Mouse (Mus musculus) bone marrow macrophage, adult 2 months (primary cell): ENCODE data around the gene Rab3gap2. TPM values are rescaled to one million over a fixed set of nuclear protein-coding genes. Genes with fewer than 3 reads are reported as not detected.

ENCODE experiments used
- H3K27ac ChIP-seq: 2 replicates; pipeline ENCODE4 v1.5.1; 2012; ENCODE audit warnings: low read depth, low read length; ENCODE audit not compliant: insufficient read depth
- H3K4me1 ChIP-seq: 2 replicates; pipeline ENCODE4 v1.6.1; 2012; ENCODE audit warnings: low read length; ENCODE audit not compliant: control insufficient read depth, insufficient read depth
- H3K4me3 ChIP-seq: 2 replicates; pipeline ENCODE4 v1.5.1; 2012; ENCODE audit warnings: mild to moderate bottlenecking, low read length, moderate library complexity; ENCODE audit not compliant: insufficient read depth
- CTCF ChIP-seq: IDR thresholded peaks from 2 replicates; pipeline ENCODE4 v1.5.1; 2012; ENCODE audit warnings: low read depth, mild to moderate bottlenecking, low read length, moderate library complexity
- POLR2A ChIP-seq: IDR thresholded peaks from 2 replicates; pipeline ENCODE4 v1.6.1; 2012; ENCODE audit warnings: mild to moderate bottlenecking, low read depth, low read length, borderline replicate concordance
- polyA plus RNA-seq: library from polyadenylated mRNA; stranded (reverse); fragments of >200 nt; gene quantifications from 2 replicates; pipeline ENCODE4 v1.2.4, GENCODE M21; 2012; ENCODE audit not compliant: missing spikeins, insufficient read depth, insufficient read length

Rab3gap2 gene
- polyA plus RNA-seq, 1 experiment: 56.4 TPM

DNA sequence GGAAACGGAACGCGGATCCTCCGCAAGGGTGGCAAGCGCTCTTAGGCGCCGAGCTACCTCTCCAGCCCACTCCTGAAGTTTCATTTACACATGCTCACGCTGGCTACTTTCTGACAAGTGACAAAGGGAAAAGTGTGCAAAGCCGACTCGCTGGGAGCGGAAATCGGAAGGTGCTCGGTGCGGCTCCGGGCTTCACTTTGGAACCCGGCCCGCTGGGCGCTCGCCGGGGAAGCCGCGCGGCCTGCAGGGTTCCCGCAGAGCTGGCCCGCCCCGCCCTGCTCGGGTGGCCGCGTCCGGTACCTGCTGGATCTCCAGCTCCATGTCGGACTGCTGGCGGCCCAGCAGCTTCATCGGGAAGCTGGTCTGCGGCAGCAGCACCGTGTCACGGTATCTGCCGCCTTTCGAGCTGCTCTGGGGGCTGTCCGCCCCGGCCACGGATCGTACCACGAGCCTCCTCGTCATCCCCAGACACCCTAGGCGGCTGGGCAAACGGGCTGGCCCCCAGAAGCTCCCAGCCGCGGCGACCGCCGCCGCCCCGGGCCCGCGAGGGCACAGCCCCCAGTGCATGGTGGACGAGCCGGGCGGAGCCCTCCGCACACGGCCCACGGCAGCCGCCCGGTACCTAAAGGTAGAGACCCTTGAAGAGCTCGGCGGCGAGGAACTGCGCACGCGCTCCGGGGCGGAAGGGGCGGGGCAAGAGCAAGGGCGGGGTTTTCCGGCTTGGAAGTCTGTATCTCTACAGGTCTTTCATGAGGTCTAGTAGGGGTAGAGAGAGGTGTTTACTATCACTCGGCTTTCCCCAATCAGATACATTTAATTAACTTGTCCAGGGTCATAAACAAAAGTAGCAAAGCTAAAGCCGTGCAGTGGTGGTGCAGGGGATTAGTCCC is 125.0 kb downstream of the Rab3gap2 start, which contains the start of gene Iars2:
Gene Iars2, minus strand, starts transcription at position 676 of the 890 bp plus-strand sequence.
- peaks cover 13% of the 10 kb centered on the region for H3K4me1 ChIP-seq
- peak within 1 kb of the TSS; percentile 89 for H3K4me3 ChIP-seq
- no peak for TF ChIP-seq CTCF
- no peak for TF ChIP-seq POLR2A
- H3K27ac ChIP-seq: peak within 1 kb of the TSS; percentile 62

GRCm38 (mm10) chr1:185329851-185330250 is 125.9 kb downstream of the Rab3gap2 start:
- no peak overlapping the region for H3K4me3 ChIP-seq
- TF ChIP-seq POLR2A: no peak
- no peak for TF ChIP-seq CTCF

GRCm38 (mm10) chr1:185331364-185331763 is 127.4 kb downstream of the Rab3gap2 start:
- H3K4me1 ChIP-seq: peaks cover 26% of the 10 kb centered on the region
- TF ChIP-seq CTCF: no peak
- TF ChIP-seq POLR2A: no peak
- H3K27ac ChIP-seq: no peak overlapping the region
- H3K4me3 ChIP-seq: no peak overlapping the region; the same call in 1 of the 2 replicates

More at GRCm38 (mm10) chr1:185329851-185330250, 125.9 kb downstream of the Rab3gap2 start:
- Histone ChIP-seq H3K27ac (no peak overlapping the region), H3K4me1 (peaks cover 20% of the 10 kb centered on the region)

DNA sequence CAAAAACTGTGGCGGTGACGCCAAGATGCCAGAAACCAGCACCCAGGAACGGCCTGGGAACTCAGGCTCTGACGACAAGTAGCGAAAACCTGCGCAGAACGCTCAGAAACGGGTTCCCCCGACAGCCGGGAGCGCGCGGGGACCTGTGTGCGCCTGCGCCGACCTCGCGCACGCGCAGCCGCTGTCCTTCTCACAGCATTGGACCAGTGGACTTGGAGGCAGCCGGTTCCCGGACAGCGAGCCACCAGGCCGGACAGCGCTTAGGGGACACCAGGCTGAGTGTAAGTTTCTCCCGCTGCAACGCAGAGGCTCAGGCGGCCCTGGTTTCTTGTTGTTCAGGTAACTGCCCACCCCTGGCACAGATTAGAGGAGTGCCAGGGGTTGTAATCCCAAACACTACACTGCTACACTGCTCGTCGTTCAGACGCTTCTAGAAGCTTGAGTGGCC is 128.1 kb downstream of the Rab3gap2 start, which contains the start of gene Bpnt1:
Gene Bpnt1, plus strand, starts transcription at position 167 of the 448 bp plus-strand sequence.
- peaks cover 26% of the 10 kb centered on the region for H3K4me1 ChIP-seq
- no peak for TF ChIP-seq POLR2A
- no peak for TF ChIP-seq CTCF
- H3K27ac ChIP-seq: peak within 1 kb of the TSS; percentile 54
- peak within 1 kb of the TSS; percentile 72 for H3K4me3 ChIP-seq

DNA sequence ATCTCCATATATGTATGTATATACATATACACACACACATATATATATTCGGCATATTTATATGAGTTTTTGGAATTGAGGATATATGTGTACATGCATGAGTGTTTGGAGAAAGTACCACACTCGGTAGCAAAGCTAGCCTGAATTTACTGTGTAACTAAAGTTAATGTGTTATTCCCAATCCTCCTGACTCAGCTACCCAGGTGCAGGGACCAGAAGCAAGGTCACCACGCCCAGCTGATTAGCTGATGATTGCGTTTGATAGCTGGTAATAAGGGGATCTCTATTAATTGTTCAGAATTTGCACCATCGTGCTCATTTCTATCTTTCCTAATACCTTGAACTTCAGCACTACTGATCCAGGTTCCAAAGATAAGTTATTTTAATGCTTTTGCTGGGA is 129.7 kb downstream of the Rab3gap2 start:
- H3K4me1 ChIP-seq: peaks cover 26% of the 10 kb centered on the region
- H3K27ac ChIP-seq: no peak overlapping the region
- no peak for TF ChIP-seq CTCF
- no peak for TF ChIP-seq POLR2A
- no peak overlapping the region for H3K4me3 ChIP-seq

GRCm38 (mm10) chr1:185334136-185334535 is 130.2 kb downstream of the Rab3gap2 start:
- Histone ChIP-seq H3K27ac (no peak overlapping the region), H3K4me3 (no peak overlapping the region), H3K4me1 (peaks cover 26% of the 10 kb centered on the region)
- TF ChIP-seq POLR2A (no peak), CTCF (no peak)

- H3K4me1 ChIP-seq: peaks cover 21% of the 10 kb centered on the region
- no peak overlapping the region for H3K27ac ChIP-seq
- no peak for TF ChIP-seq CTCF
- TF ChIP-seq POLR2A: no peak
- no peak overlapping the region for H3K4me3 ChIP-seq
Observed at GRCm38 (mm10) chr1:185335231-185335765, 131.4 kb downstream of the Rab3gap2 start.

Other genes starting within 250 kb of the Rab3gap2 start
- gene Mark1, start 204.5 kb upstream of the Rab3gap2 start, polyA plus RNA-seq: 0.21 TPM in 1 of 2 replicates, not detected in the other
- 16.2 and 17.1 TPM in 2 replicates for gene Iars2, start 125.3 kb downstream of the Rab3gap2 start, polyA plus RNA-seq
- 16.8 and 21.7 TPM in 2 replicates for gene Bpnt1, start 128.0 kb downstream of the Rab3gap2 start, polyA plus RNA-seq
- gene Eprs, start 158.9 kb downstream of the Rab3gap2 start, polyA plus RNA-seq: 31.6 and 32.1 TPM in 2 replicates